Mouse (Mus musculus) intestine, embryonic 15.5 days (tissue): ENCODE measurements at regions not wholly inside any gene's neighbourhood (a gene's known extent, or its start where the extent isn't known, plus 50 kb on each side); places are given as distances from the start of the nearest gene placed in this dataset.
A peak's percentile ranks its signal among the peaks of the same experiment; 100 is the strongest.

Experiments used
- ATAC-seq: fragments of 200-750 bp; cut with Nextera tagmentation; 2 replicates; pipeline ENCODE4 v1.8.0; 2017; ENCODE audit warnings: moderate TSS enrichment, moderate library complexity
- H3K27ac ChIP-seq: fragments of 300-500 bp; sonication (generic); 2 replicates; pipeline ENCODE4 v1.5.1; 2015; ENCODE audit warnings: mild to moderate bottlenecking, inconsistent platforms
- H3K27me3 ChIP-seq: fragments of 300-500 bp; sonication (generic); replicated peaks from 2 replicates; pipeline ENCODE4 v1.6.1; 2015; ENCODE audit warnings: inconsistent platforms
- H3K36me3 ChIP-seq: fragments of 300-500 bp; sonication (generic); 2 replicates; pipeline ENCODE4 v1.6.1; 2015; ENCODE audit warnings: inconsistent platforms
- H3K4me1 ChIP-seq: fragments of 300-500 bp; sonication (generic); replicated peaks from 2 replicates; pipeline ENCODE4 v1.6.1; 2015; ENCODE audit warnings: inconsistent platforms
- H3K4me2 ChIP-seq: fragments of 300-500 bp; sonication (generic); replicated peaks from 2 replicates; pipeline ENCODE4 v1.6.1; 2015; ENCODE audit warnings: mild to moderate bottlenecking, inconsistent platforms
- H3K4me3 ChIP-seq: fragments of 300-500 bp; sonication (generic); replicated peaks from 2 replicates; pipeline ENCODE4 v1.5.1; 2015; ENCODE audit warnings: inconsistent platforms
- H3K9ac ChIP-seq: fragments of 300-500 bp; sonication (generic); 2 replicates; pipeline ENCODE4 v1.6.1; 2015; ENCODE audit warnings: inconsistent platforms
- H3K9me3 ChIP-seq: fragments of 300-500 bp; sonication (generic); 2 replicates; pipeline ENCODE4 v1.6.1; 2016; ENCODE audit warnings: inconsistent platforms
- WGBS: fragments of 180-500 bp; shearing (Covaris S2); methylation state at CpG from one replicate; pipeline ENCODE4 v1.1.7; 2015; 5-methylcytosine and 5-hydroxymethylcytosine counted together

- Histone ChIP-seq H3K4me2 (no peak overlapping the region), H3K36me3 (no peaks in the 10 kb centered on the region), H3K9ac (no peak overlapping the region), H3K9me3 (no peaks in the 10 kb centered on the region), H3K27ac (no peak overlapping the region), H3K4me1 (no peaks in the 10 kb centered on the region), H3K27me3 (no peaks in the 10 kb centered on the region), H3K4me3 (no peak overlapping the region)
- 65% methylated on average over 14 of the region's 14 CpGs for WGBS
- ATAC-seq, result no peak
Observed at GRCm38 (mm10) chr10:102686667-102687397, 174.8 kb downstream of the Rassf9 start.

GRCm38 (mm10) chr10:102685833-102686434 lies 173.9 kb downstream of the Rassf9 start:
- Histone ChIP-seq H3K9me3 (no peaks in the 10 kb centered on the region), H3K36me3 (no peaks in the 10 kb centered on the region), H3K9ac (no peak overlapping the region), H3K4me1 (no peaks in the 10 kb centered on the region), H3K4me3 (no peak overlapping the region), H3K27ac (no peak overlapping the region), H3K27me3 (no peaks in the 10 kb centered on the region), H3K4me2 (no peak overlapping the region)
- no peak for ATAC-seq
- 70% methylated on average over 7 of the region's 7 CpGs for WGBS

GRCm38 (mm10) chr10:102667359-102667758 lies 155.3 kb downstream of the Rassf9 start:
- no peak for ATAC-seq
- Histone ChIP-seq H3K27me3 (no peaks in the 10 kb centered on the region), H3K9me3 (no peaks in the 10 kb centered on the region), H3K4me1 (no peaks in the 10 kb centered on the region), H3K36me3 (no peaks in the 10 kb centered on the region), H3K9ac (no peak overlapping the region), H3K4me2 (no peak overlapping the region), H3K4me3 (no peak overlapping the region), H3K27ac (no peak overlapping the region)
- 50% methylated on average over 5 of the region's 5 CpGs for WGBS

- Histone ChIP-seq H3K36me3 (no peaks in the 10 kb centered on the region), H3K4me2 (no peak overlapping the region), H3K27ac (no peak overlapping the region), H3K9ac (no peak overlapping the region), H3K27me3 (no peaks in the 10 kb centered on the region), H3K9me3 (no peaks in the 10 kb centered on the region), H3K4me1 (no peaks in the 10 kb centered on the region), H3K4me3 (no peak overlapping the region)
- ATAC-seq, result peak; percentile 78
- 67% methylated on average over 6 of the region's 6 CpGs for WGBS
Observed at GRCm38 (mm10) chr10:102659683-102660082, 147.7 kb downstream of the Rassf9 start.

- no peak for ATAC-seq
Observed at GRCm38 (mm10) chr10:102636507-102636906, 124.5 kb downstream of the Rassf9 start.

GRCm38 (mm10) chr10:102633438-102633837 lies 121.4 kb downstream of the Rassf9 start:
- no peak overlapping the region for H3K27ac ChIP-seq
- ATAC-seq, result no peak
- H3K9ac ChIP-seq, result no peak overlapping the region
- no peak overlapping the region for H3K4me3 ChIP-seq
- no peak overlapping the region for H3K4me2 ChIP-seq
- no peaks in the 10 kb centered on the region for H3K4me1 ChIP-seq
- no peaks in the 10 kb centered on the region for H3K36me3 ChIP-seq
- 83% methylated on average over 4 of the region's 4 CpGs for WGBS
- no peaks in the 10 kb centered on the region for H3K27me3 ChIP-seq
- H3K9me3 ChIP-seq, result no peaks in the 10 kb centered on the region

More at GRCm38 (mm10) chr10:102636507-102636906, 124.5 kb downstream of the Rassf9 start:
- WGBS, result 61% methylated on average over 2 of the region's 2 CpGs
- H3K27me3 ChIP-seq, result no peaks in the 10 kb centered on the region
- H3K4me1 ChIP-seq, result no peaks in the 10 kb centered on the region
- H3K36me3 ChIP-seq, result no peaks in the 10 kb centered on the region
- no peak overlapping the region for H3K27ac ChIP-seq
- no peak overlapping the region for H3K4me3 ChIP-seq
- no peaks in the 10 kb centered on the region for H3K9me3 ChIP-seq
- H3K4me2 ChIP-seq, result no peak overlapping the region
- H3K9ac ChIP-seq, result no peak overlapping the region

- H3K4me1 ChIP-seq, result no peaks in the 10 kb centered on the region
- H3K27me3 ChIP-seq, result no peaks in the 10 kb centered on the region
- no peak overlapping the region for H3K4me2 ChIP-seq
- no peak overlapping the region for H3K9ac ChIP-seq
- no peaks in the 10 kb centered on the region for H3K36me3 ChIP-seq
- ATAC-seq, result no peak
- H3K4me3 ChIP-seq, result no peak overlapping the region
- H3K27ac ChIP-seq, result no peak overlapping the region
- H3K9me3 ChIP-seq, result no peaks in the 10 kb centered on the region
Observed at GRCm38 (mm10) chr10:102628609-102629008, 116.6 kb downstream of the Rassf9 start.

GRCm38 (mm10) chr10:102623895-102624294 lies 111.9 kb downstream of the Rassf9 start:
- no peaks in the 10 kb centered on the region for H3K9me3 ChIP-seq
- H3K4me2 ChIP-seq, result no peak overlapping the region
- no peak for ATAC-seq
- H3K4me1 ChIP-seq, result no peaks in the 10 kb centered on the region
- no peak overlapping the region for H3K4me3 ChIP-seq
- H3K27me3 ChIP-seq, result no peaks in the 10 kb centered on the region
- WGBS, result 88% methylated on average over 3 of the region's 3 CpGs
- H3K36me3 ChIP-seq, result no peaks in the 10 kb centered on the region
- no peak overlapping the region for H3K27ac ChIP-seq
- H3K9ac ChIP-seq, result no peak overlapping the region

- no peaks in the 10 kb centered on the region for H3K4me1 ChIP-seq
- no peak overlapping the region for H3K9ac ChIP-seq
- 62% methylated on average over 2 of the region's 2 CpGs for WGBS
- H3K27me3 ChIP-seq, result no peaks in the 10 kb centered on the region
- H3K36me3 ChIP-seq, result no peaks in the 10 kb centered on the region
- no peaks in the 10 kb centered on the region for H3K9me3 ChIP-seq
- no peak overlapping the region for H3K4me2 ChIP-seq
- H3K4me3 ChIP-seq, result no peak overlapping the region
- H3K27ac ChIP-seq, result no peak overlapping the region
- no peak for ATAC-seq
Observed at GRCm38 (mm10) chr10:102622583-102623008, 110.6 kb downstream of the Rassf9 start.

GRCm38 (mm10) chr10:102618711-102619110 lies 106.7 kb downstream of the Rassf9 start:
- no peaks in the 10 kb centered on the region for H3K9me3 ChIP-seq
- no peaks in the 10 kb centered on the region for H3K36me3 ChIP-seq
- no peaks in the 10 kb centered on the region for H3K4me1 ChIP-seq
- no peak overlapping the region for H3K27ac ChIP-seq
- no peaks in the 10 kb centered on the region for H3K27me3 ChIP-seq
- H3K4me2 ChIP-seq, result no peak overlapping the region
- WGBS, result 74% methylated on average over 2 of the region's 2 CpGs
- H3K9ac ChIP-seq, result no peak overlapping the region
- no peak overlapping the region for H3K4me3 ChIP-seq
- no peak for ATAC-seq

- Histone ChIP-seq H3K4me2 (no peak overlapping the region), H3K4me1 (no peaks in the 10 kb centered on the region), H3K27ac (no peak overlapping the region), H3K36me3 (no peaks in the 10 kb centered on the region), H3K9me3 (no peaks in the 10 kb centered on the region), H3K9ac (no peak overlapping the region), H3K4me3 (no peak overlapping the region), H3K27me3 (no peaks in the 10 kb centered on the region)
- ATAC-seq, result peak; percentile 96
- 64% methylated on average over 10 of the region's 10 CpGs for WGBS
Observed at GRCm38 (mm10) chr10:102615962-102616595, 104.1 kb downstream of the Rassf9 start.
